Mouse (Mus musculus): ENCODE data around the gene Kif21a. TPM values are rescaled to one million over a fixed set of nuclear protein-coding genes. Genes with fewer than 3 reads are reported as not detected.

Gene Kif21a
- polyA plus RNA-seq, 1 experiment from 2014 or later = 34.6 TPM

DNA sequence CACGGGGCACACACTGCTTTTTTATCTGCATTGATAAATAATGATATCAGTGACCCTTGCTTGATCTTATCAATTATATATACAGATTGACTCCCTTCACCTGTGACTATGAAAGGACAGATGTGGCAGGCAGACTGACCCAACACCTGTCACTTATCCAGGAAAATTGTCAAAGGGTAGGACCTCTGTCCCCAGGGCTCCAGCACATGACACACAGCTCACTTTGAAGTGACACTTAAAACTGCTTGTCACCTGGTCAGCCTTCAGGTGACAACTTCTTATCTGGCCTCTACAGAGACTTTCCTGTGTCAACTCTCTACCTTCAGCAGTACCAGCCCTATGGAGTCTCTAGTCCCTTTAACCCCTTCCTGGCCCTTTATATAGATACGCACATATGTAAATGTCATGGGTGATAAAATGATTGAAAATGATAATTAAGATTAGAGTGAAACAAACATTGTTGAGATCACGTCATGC is 7.2 kb upstream of the Kif21a start:
- Histone ChIP-seq H3K9ac (ENCODE audit: low read length) (no peak overlapping the region), H3K4me3 (ENCODE audit: low read depth, low read length) (no peak overlapping the region), H3K4me1 (ENCODE audit: control insufficient read depth, insufficient read depth, low read length) (peaks cover 2% of the 10 kb centered on the region; the same call in 1 of the 2 replicates), H3K4me2 (ENCODE audit: low read depth) (no peak overlapping the region), H3K9me3 (ENCODE audit: control insufficient read depth, low read length) (no peaks in the 10 kb centered on the region), H3K27me3 (ENCODE audit: control insufficient read depth, insufficient read depth, low read length) (no peaks in the 10 kb centered on the region), H3K36me3 (ENCODE audit: control insufficient read depth, insufficient read depth, low read length) (no peaks in the 10 kb centered on the region), H3K27ac (ENCODE audit: low read depth, low read length) (no peak overlapping the region)
- 65% methylated on average over 3 of the region's 3 CpGs for WGBS
- ATAC-seq (ENCODE audit: insufficient read depth, low FRiP score, low TSS enrichment) (peak; percentile 20; the same call in 1 of the 2 replicates), DNase-seq (ENCODE audit: low spot score) (no peak)

- Histone ChIP-seq H3K4me1 (ENCODE audit: control insufficient read depth, insufficient read depth, low read length) (peaks cover 2% of the 10 kb centered on the region; the same call in 1 of the 2 replicates), H3K4me2 (ENCODE audit: low read depth) (no peak overlapping the region), H3K4me3 (ENCODE audit: low read depth, low read length) (no peak overlapping the region), H3K27me3 (ENCODE audit: control insufficient read depth, insufficient read depth, low read length) (no peaks in the 10 kb centered on the region), H3K36me3 (ENCODE audit: control insufficient read depth, insufficient read depth, low read length) (no peaks in the 10 kb centered on the region), H3K9me3 (ENCODE audit: control insufficient read depth, low read length) (no peaks in the 10 kb centered on the region), H3K27ac (ENCODE audit: low read depth, low read length) (no peak overlapping the region), H3K9ac (ENCODE audit: low read length) (no peak overlapping the region)
- DNase-seq (ENCODE audit: low spot score) (peak; percentile 62), ATAC-seq (ENCODE audit: insufficient read depth, low FRiP score, low TSS enrichment) (peak; percentile 77)
- 50% methylated on average over 5 of the region's 5 CpGs for WGBS
Observed at GRCm38 (mm10) chr15:91056176-91056865, 6.6 kb upstream of the Kif21a start.

GRCm38 (mm10) chr15:91048951-91049495 is 725 bp downstream of the Kif21a start:
- peak overlapping the region; percentile 96 for H3K27ac ChIP-seq (ENCODE audit: low read depth, low read length)
- peak overlapping the region; percentile 94 for H3K4me2 ChIP-seq (ENCODE audit: low read depth)
- peak overlapping the region; percentile 68 for H3K4me3 ChIP-seq (ENCODE audit: low read depth, low read length)
- ATAC-seq (ENCODE audit: insufficient read depth, low FRiP score, low TSS enrichment) = peak; percentile 39; the same call in 1 of the 2 replicates
- H3K9me3 ChIP-seq (ENCODE audit: control insufficient read depth, low read length) = no peaks in the 10 kb centered on the region
- peaks cover 7% of the 10 kb centered on the region; the same call in 1 of the 2 replicates for H3K4me1 ChIP-seq (ENCODE audit: control insufficient read depth, insufficient read depth, low read length)
- no peaks in the 10 kb centered on the region for H3K36me3 ChIP-seq (ENCODE audit: control insufficient read depth, insufficient read depth, low read length)
- H3K27me3 ChIP-seq (ENCODE audit: control insufficient read depth, insufficient read depth, low read length) = no peaks in the 10 kb centered on the region
- peak overlapping the region; percentile 81 for H3K9ac ChIP-seq (ENCODE audit: low read length)
- 2% methylated on average over 44 of the region's 47 CpGs for WGBS
- peak; percentile 54 for DNase-seq (ENCODE audit: low spot score)

GRCm38 (mm10) chr15:91047627-91048026 is 2.1 kb downstream of the Kif21a start:
- 80% methylated on average over 11 of the region's 11 CpGs for WGBS
- H3K4me3 ChIP-seq (ENCODE audit: low read depth, low read length) = peak overlapping the region; percentile 16; the same call in 1 of the 2 replicates
- no peak overlapping the region for H3K27ac ChIP-seq (ENCODE audit: low read depth, low read length)
- H3K9ac ChIP-seq (ENCODE audit: low read length) = no peak overlapping the region
- H3K27me3 ChIP-seq (ENCODE audit: control insufficient read depth, insufficient read depth, low read length) = no peaks in the 10 kb centered on the region
- no peaks in the 10 kb centered on the region for H3K9me3 ChIP-seq (ENCODE audit: control insufficient read depth, low read length)
- peak overlapping the region; percentile 33 for H3K4me2 ChIP-seq (ENCODE audit: low read depth)
- no peak for ATAC-seq (ENCODE audit: insufficient read depth, low FRiP score, low TSS enrichment)
- no peaks in the 10 kb centered on the region for H3K36me3 ChIP-seq (ENCODE audit: control insufficient read depth, insufficient read depth, low read length)
- H3K4me1 ChIP-seq (ENCODE audit: control insufficient read depth, insufficient read depth, low read length) = peaks cover 7% of the 10 kb centered on the region; the same call in 1 of the 2 replicates
- DNase-seq (ENCODE audit: low spot score) = no peak

GRCm38 (mm10) chr15:91046506-91046905 is 3.2 kb downstream of the Kif21a start:
- Histone ChIP-seq H3K27ac (ENCODE audit: low read depth, low read length) (no peak overlapping the region), H3K4me3 (ENCODE audit: low read depth, low read length) (no peak overlapping the region), H3K4me1 (ENCODE audit: control insufficient read depth, insufficient read depth, low read length) (peaks cover 7% of the 10 kb centered on the region; the same call in 1 of the 2 replicates), H3K9me3 (ENCODE audit: control insufficient read depth, low read length) (no peaks in the 10 kb centered on the region), H3K9ac (ENCODE audit: low read length) (no peak overlapping the region), H3K27me3 (ENCODE audit: control insufficient read depth, insufficient read depth, low read length) (no peaks in the 10 kb centered on the region), H3K36me3 (ENCODE audit: control insufficient read depth, insufficient read depth, low read length) (no peaks in the 10 kb centered on the region), H3K4me2 (ENCODE audit: low read depth) (no peak overlapping the region)
- DNase-seq (ENCODE audit: low spot score) = no peak
- no peak for ATAC-seq (ENCODE audit: insufficient read depth, low FRiP score, low TSS enrichment)
- WGBS = 81% methylated on average over 8 of the region's 8 CpGs

DNA sequence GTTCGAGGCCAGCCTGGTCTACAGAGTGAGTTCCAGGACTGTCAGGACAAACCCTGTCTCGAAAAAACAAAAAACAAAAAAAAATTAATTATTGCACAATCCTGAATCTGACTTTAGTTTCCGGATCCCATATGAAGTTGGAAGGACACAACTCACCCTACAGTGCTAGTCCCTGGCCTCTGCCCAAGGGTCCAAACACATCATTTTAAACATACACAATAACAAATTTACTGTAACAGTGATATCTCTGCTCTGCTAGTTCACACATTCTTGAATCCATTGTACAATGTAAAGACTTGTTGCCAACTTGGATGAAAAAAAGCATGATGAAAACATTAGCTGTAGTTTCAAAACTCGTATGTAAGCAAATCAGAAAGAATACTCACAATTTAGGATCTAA is 6.5 kb downstream of the Kif21a start:
- peaks cover 4% of the 10 kb centered on the region; the same call in 1 of the 2 replicates for H3K4me1 ChIP-seq (ENCODE audit: control insufficient read depth, insufficient read depth, low read length)
- H3K4me3 ChIP-seq (ENCODE audit: low read depth, low read length) = no peak overlapping the region
- H3K27me3 ChIP-seq (ENCODE audit: control insufficient read depth, insufficient read depth, low read length) = no peaks in the 10 kb centered on the region
- H3K4me2 ChIP-seq (ENCODE audit: low read depth) = no peak overlapping the region
- no peak for DNase-seq (ENCODE audit: low spot score)
- no peak overlapping the region for H3K9ac ChIP-seq (ENCODE audit: low read length)
- H3K9me3 ChIP-seq (ENCODE audit: control insufficient read depth, low read length) = no peaks in the 10 kb centered on the region
- H3K27ac ChIP-seq (ENCODE audit: low read depth, low read length) = no peak overlapping the region
- H3K36me3 ChIP-seq (ENCODE audit: control insufficient read depth, insufficient read depth, low read length) = no peaks in the 10 kb centered on the region
- ATAC-seq (ENCODE audit: insufficient read depth, low FRiP score, low TSS enrichment) = no peak
- WGBS = 94% methylated on average over 4 of the region's 4 CpGs

DNA sequence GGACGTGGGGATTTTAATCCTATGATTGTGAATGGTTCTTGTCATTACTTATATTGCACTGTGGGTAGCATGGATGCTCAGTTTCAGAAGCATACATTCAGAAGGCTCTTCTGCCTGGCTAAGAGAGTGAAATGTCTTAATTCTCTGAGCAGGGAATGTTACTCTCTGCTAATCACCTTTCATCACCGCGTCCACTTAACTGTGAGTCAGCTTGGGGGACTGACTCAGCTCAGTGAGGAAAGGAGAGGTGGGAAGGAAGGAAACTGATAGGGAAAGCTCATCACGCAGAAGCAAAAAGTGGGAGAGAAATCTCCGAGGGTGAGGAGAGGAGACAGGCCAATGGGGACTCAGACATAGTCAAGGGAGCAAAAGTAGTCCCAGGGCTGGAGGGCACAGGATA is 10.9 kb downstream of the Kif21a start:
- WGBS = 91% methylated on average over 5 of the region's 5 CpGs
- no peak overlapping the region for H3K4me2 ChIP-seq (ENCODE audit: low read depth)

DNA sequence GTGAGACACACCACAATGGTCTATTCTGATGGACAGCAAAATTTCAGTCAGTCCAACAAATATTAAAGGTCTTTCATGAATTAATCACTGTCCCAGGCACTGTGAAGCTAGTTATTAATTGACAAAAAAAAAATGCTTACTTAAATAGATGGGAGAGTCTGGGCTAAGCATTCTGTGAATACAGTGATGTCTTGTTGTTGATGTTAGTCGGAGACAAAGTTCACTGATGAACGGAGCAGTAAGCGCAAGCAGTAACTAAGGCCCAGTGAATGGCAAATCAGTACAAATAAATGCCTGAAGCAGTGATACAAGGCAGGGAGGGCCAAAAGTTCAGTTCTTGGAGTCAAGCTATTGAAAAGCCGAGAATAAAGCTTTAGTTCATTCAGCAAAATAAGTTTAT is 15.7 kb downstream of the Kif21a start:
- WGBS = 72% methylated on average over 4 of the region's 4 CpGs
- DNase-seq (ENCODE audit: low spot score) (no peak), ATAC-seq (ENCODE audit: insufficient read depth, low FRiP score, low TSS enrichment) (no peak)
- Histone ChIP-seq H3K27me3 (ENCODE audit: control insufficient read depth, insufficient read depth, low read length) (no peaks in the 10 kb centered on the region), H3K9ac (ENCODE audit: low read length) (no peak overlapping the region), H3K36me3 (ENCODE audit: control insufficient read depth, insufficient read depth, low read length) (no peaks in the 10 kb centered on the region; the same call in 1 of the 2 replicates), H3K4me3 (ENCODE audit: low read depth, low read length) (no peak overlapping the region), H3K4me2 (ENCODE audit: low read depth) (no peak overlapping the region), H3K4me1 (ENCODE audit: control insufficient read depth, insufficient read depth, low read length) (no peaks in the 10 kb centered on the region), H3K27ac (ENCODE audit: low read depth, low read length) (no peak overlapping the region), H3K9me3 (ENCODE audit: control insufficient read depth, low read length) (no peaks in the 10 kb centered on the region)

More for the DNA sequence above, 10.9 kb downstream of the Kif21a start:
- no peak for ATAC-seq (ENCODE audit: insufficient read depth, low FRiP score, low TSS enrichment)
- Histone ChIP-seq H3K9me3 (ENCODE audit: control insufficient read depth, low read length) (no peaks in the 10 kb centered on the region), H3K9ac (ENCODE audit: low read length) (no peak overlapping the region), H3K4me1 (ENCODE audit: control insufficient read depth, insufficient read depth, low read length) (no peaks in the 10 kb centered on the region), H3K36me3 (ENCODE audit: control insufficient read depth, insufficient read depth, low read length) (no peaks in the 10 kb centered on the region; the same call in 1 of the 2 replicates), H3K27me3 (ENCODE audit: control insufficient read depth, insufficient read depth, low read length) (no peaks in the 10 kb centered on the region), H3K27ac (ENCODE audit: low read depth, low read length) (no peak overlapping the region), H3K4me3 (ENCODE audit: low read depth, low read length) (no peak overlapping the region)
- no peak for DNase-seq (ENCODE audit: low spot score)

DNA sequence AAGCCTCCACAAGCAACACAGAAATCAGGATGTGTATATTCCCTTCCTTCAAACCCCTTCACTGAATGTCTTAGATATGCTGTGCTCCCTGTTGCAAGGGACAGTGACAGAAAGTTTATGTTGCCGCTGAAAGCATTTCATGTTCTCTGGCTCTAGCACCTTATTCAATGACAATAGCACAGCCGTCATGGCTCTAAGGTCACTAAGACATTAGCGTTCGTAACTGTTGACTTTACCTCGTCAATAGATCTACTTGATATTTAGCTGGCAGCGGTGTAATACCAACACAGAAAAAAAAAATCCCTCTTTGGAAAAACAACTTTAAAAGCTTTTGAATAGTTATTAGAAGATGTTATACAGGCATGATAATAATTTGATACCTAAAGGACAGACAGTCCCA is 16.2 kb downstream of the Kif21a start:
- Histone ChIP-seq H3K9ac (ENCODE audit: low read length) (no peak overlapping the region), H3K27ac (ENCODE audit: low read depth, low read length) (no peak overlapping the region), H3K4me2 (ENCODE audit: low read depth) (no peak overlapping the region), H3K36me3 (ENCODE audit: control insufficient read depth, insufficient read depth, low read length) (no peaks in the 10 kb centered on the region; the same call in 1 of the 2 replicates), H3K27me3 (ENCODE audit: control insufficient read depth, insufficient read depth, low read length) (no peaks in the 10 kb centered on the region), H3K9me3 (ENCODE audit: control insufficient read depth, low read length) (no peaks in the 10 kb centered on the region), H3K4me3 (ENCODE audit: low read depth, low read length) (no peak overlapping the region), H3K4me1 (ENCODE audit: control insufficient read depth, insufficient read depth, low read length) (no peaks in the 10 kb centered on the region)
- DNase-seq (ENCODE audit: low spot score) (no peak), ATAC-seq (ENCODE audit: insufficient read depth, low FRiP score, low TSS enrichment) (no peak)
- WGBS = 82% methylated on average over 6 of the region's 6 CpGs

All from neural tube, embryonic 11.5 days (tissue).